Mouse (Mus musculus): ENCODE measurements around the gene Xrn2. TPM values are rescaled to one million over a fixed set of nuclear protein-coding genes. Genes with fewer than 3 reads are reported as not detected.

Gene Xrn2
- polyA plus RNA-seq, 1 experiment, result 0.28 TPM

- H3K36me3 ChIP-seq (ENCODE audit: control insufficient read depth), result no peaks in the 10 kb centered on the region
- H3K9me3 ChIP-seq (ENCODE audit: control insufficient read depth, low read length), result peaks cover 11% of the 10 kb centered on the region; the same call in 1 of the 2 replicates
- TF ChIP-seq GATA1 (IDR thresholded peaks at IDR 0.05; ENCODE audit: low read length) (no peak), TAL1 (IDR thresholded peaks at IDR 0.05; ENCODE audit: low read length) (no peak)
- peaks cover 5% of the 10 kb centered on the region; the same call in 1 of the 2 replicates for H3K4me1 ChIP-seq (ENCODE audit: control insufficient read depth)
- peaks cover 78% of the 10 kb centered on the region for H3K27me3 ChIP-seq (ENCODE audit: control insufficient read depth)
- H3K4me3 ChIP-seq (replicated peaks), result no peak overlapping the region
These were observed 69.6 kb downstream of the Xrn2 start for GRCm38 (mm10) chr2:147082391-147082790.

GRCm38 (mm10) chr2:147083471-147084365, 70.9 kb downstream of the Xrn2 start:
- Histone ChIP-seq H3K27me3 (ENCODE audit: control insufficient read depth) (peaks cover 91% of the 10 kb centered on the region), H3K36me3 (ENCODE audit: control insufficient read depth) (no peaks in the 10 kb centered on the region), H3K4me3 (replicated peaks) (no peak overlapping the region), H3K4me1 (ENCODE audit: control insufficient read depth) (peaks cover 5% of the 10 kb centered on the region; the same call in 1 of the 2 replicates), H3K9me3 (ENCODE audit: control insufficient read depth, low read length) (peaks cover 11% of the 10 kb centered on the region; the same call in 1 of the 2 replicates)
- TF ChIP-seq GATA1 (IDR thresholded peaks at IDR 0.05; ENCODE audit: low read length), result no peak
- no peak for TF ChIP-seq TAL1 (IDR thresholded peaks at IDR 0.05; ENCODE audit: low read length)

- peaks cover 5% of the 10 kb centered on the region; the same call in 1 of the 2 replicates for H3K4me1 ChIP-seq (ENCODE audit: control insufficient read depth)
- H3K9me3 ChIP-seq (ENCODE audit: control insufficient read depth, low read length), result peaks cover 11% of the 10 kb centered on the region; the same call in 1 of the 2 replicates
- no peak for TF ChIP-seq GATA1 (IDR thresholded peaks at IDR 0.05; ENCODE audit: low read length)
- TF ChIP-seq TAL1 (IDR thresholded peaks at IDR 0.05; ENCODE audit: low read length), result no peak
- H3K4me3 ChIP-seq (replicated peaks), result no peak overlapping the region
- H3K27me3 ChIP-seq (ENCODE audit: control insufficient read depth), result peaks cover 94% of the 10 kb centered on the region
- H3K36me3 ChIP-seq (ENCODE audit: control insufficient read depth), result no peaks in the 10 kb centered on the region
These were observed 71.7 kb downstream of the Xrn2 start for GRCm38 (mm10) chr2:147084366-147085071.

GRCm38 (mm10) chr2:147085072-147085870, 72.5 kb downstream of the Xrn2 start, which contains the start of gene Nkx2-4:
Gene Nkx2-4, minus strand, starts transcription at chr2:147085445.
- H3K4me3 ChIP-seq (replicated peaks), result no peak within 1 kb of the TSS

GRCm38 (mm10) chr2:147085937-147086336, 73.1 kb downstream of the Xrn2 start:
- peaks cover 5% of the 10 kb centered on the region; the same call in 1 of the 2 replicates for H3K4me1 ChIP-seq (ENCODE audit: control insufficient read depth)
- no peak overlapping the region for H3K4me3 ChIP-seq (replicated peaks)
- no peaks in the 10 kb centered on the region for H3K36me3 ChIP-seq (ENCODE audit: control insufficient read depth)
- peaks cover 89% of the 10 kb centered on the region for H3K27me3 ChIP-seq (ENCODE audit: control insufficient read depth)
- TF ChIP-seq GATA1 (IDR thresholded peaks at IDR 0.05; ENCODE audit: low read length), result no peak
- no peak for TF ChIP-seq TAL1 (IDR thresholded peaks at IDR 0.05; ENCODE audit: low read length)
- peaks cover 11% of the 10 kb centered on the region; the same call in 1 of the 2 replicates for H3K9me3 ChIP-seq (ENCODE audit: control insufficient read depth, low read length)

More at GRCm38 (mm10) chr2:147085072-147085870, 72.5 kb downstream of the Xrn2 start, which contains the start of gene Nkx2-4:
- H3K36me3 ChIP-seq (ENCODE audit: control insufficient read depth), result no peaks in the 10 kb centered on the region
- H3K27me3 ChIP-seq (ENCODE audit: control insufficient read depth), result peaks cover 93% of the 10 kb centered on the region
- peaks cover 5% of the 10 kb centered on the region; the same call in 1 of the 2 replicates for H3K4me1 ChIP-seq (ENCODE audit: control insufficient read depth)
- peaks cover 11% of the 10 kb centered on the region; the same call in 1 of the 2 replicates for H3K9me3 ChIP-seq (ENCODE audit: control insufficient read depth, low read length)
- no peak for TF ChIP-seq GATA1 (IDR thresholded peaks at IDR 0.05; ENCODE audit: low read length)
- no peak for TF ChIP-seq TAL1 (IDR thresholded peaks at IDR 0.05; ENCODE audit: low read length)

- Histone ChIP-seq H3K4me1 (ENCODE audit: control insufficient read depth) (peaks cover 5% of the 10 kb centered on the region; the same call in 1 of the 2 replicates), H3K27me3 (ENCODE audit: control insufficient read depth) (peaks cover 84% of the 10 kb centered on the region), H3K4me3 (replicated peaks) (no peak overlapping the region), H3K36me3 (ENCODE audit: control insufficient read depth) (no peaks in the 10 kb centered on the region), H3K9me3 (ENCODE audit: control insufficient read depth, low read length) (peaks cover 11% of the 10 kb centered on the region; the same call in 1 of the 2 replicates)
- no peak for TF ChIP-seq TAL1 (IDR thresholded peaks at IDR 0.05; ENCODE audit: low read length)
- TF ChIP-seq GATA1 (IDR thresholded peaks at IDR 0.05; ENCODE audit: low read length), result no peak
These were observed 73.6 kb downstream of the Xrn2 start for GRCm38 (mm10) chr2:147086441-147086840.

- H3K9me3 ChIP-seq (ENCODE audit: control insufficient read depth, low read length), result no peaks in the 10 kb centered on the region
- TF ChIP-seq TAL1 (IDR thresholded peaks at IDR 0.05; ENCODE audit: low read length) (no peak), GATA1 (IDR thresholded peaks at IDR 0.05; ENCODE audit: low read length) (no peak)
- no peak overlapping the region for H3K4me3 ChIP-seq (replicated peaks)
- no peaks in the 10 kb centered on the region for H3K27me3 ChIP-seq (ENCODE audit: control insufficient read depth)
- H3K4me1 ChIP-seq (ENCODE audit: control insufficient read depth), result no peaks in the 10 kb centered on the region
- no peaks in the 10 kb centered on the region for H3K36me3 ChIP-seq (ENCODE audit: control insufficient read depth)
These were observed 106.9 kb downstream of the Xrn2 start for GRCm38 (mm10) chr2:147119736-147120135.

GRCm38 (mm10) chr2:147127366-147127765, 114.6 kb downstream of the Xrn2 start:
- Histone ChIP-seq H3K36me3 (ENCODE audit: control insufficient read depth) (no peaks in the 10 kb centered on the region), H3K4me1 (ENCODE audit: control insufficient read depth) (no peaks in the 10 kb centered on the region), H3K27me3 (ENCODE audit: control insufficient read depth) (no peaks in the 10 kb centered on the region), H3K9me3 (ENCODE audit: control insufficient read depth, low read length) (no peaks in the 10 kb centered on the region), H3K4me3 (replicated peaks) (no peak overlapping the region)
- no peak for TF ChIP-seq TAL1 (IDR thresholded peaks at IDR 0.05; ENCODE audit: low read length)
- TF ChIP-seq GATA1 (IDR thresholded peaks at IDR 0.05; ENCODE audit: low read length), result no peak

Other genes starting within 250 kb of the Xrn2 start
- gene Kiz, start 157.1 kb upstream of the Xrn2 start, polyA plus RNA-seq (2012), result 0.48 and 1.3 TPM in 2 replicates
- gene Nkx2-4, start 72.4 kb downstream of the Xrn2 start, polyA plus RNA-seq (2012), result not detected in 2 replicates
- gene Nkx2-2, start 181.2 kb downstream of the Xrn2 start, polyA plus RNA-seq (2012), result not detected in 2 replicates